Mouse (Mus musculus): ENCODE measurements around the gene Aoc3. TPM values are rescaled to one million over a fixed set of nuclear protein-coding genes. Genes with fewer than 3 reads are reported as not detected.
"Not testable (repeated sequence)": the region's sequence is repeated elsewhere in the genome, so short reads cannot be mapped to it uniquely, and the experiment has no call there.

The Aoc3 gene
- polyA plus RNA-seq, 1 experiment from 2014 or later = 0.06 TPM

DNA sequence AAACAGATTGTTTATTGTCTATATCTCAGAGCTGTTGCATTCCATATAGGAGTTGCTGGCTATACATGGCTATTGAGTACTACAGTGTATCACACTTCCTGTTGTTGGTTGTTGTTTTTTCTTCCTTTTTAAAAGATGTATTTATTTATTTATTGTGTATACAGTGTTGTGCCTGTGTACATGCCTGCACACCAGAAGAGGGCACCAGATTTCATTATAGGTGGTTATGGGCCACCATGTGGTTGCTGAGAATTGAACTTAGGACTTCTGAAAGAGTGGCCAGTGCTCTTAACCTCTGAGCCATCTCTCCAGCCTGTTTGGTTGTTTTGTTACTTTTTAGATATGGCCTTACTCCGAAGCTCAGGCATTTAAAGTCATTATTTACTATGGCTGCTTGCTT is 15.8 kb upstream of the Aoc3 start:
- no peak for DNase-seq (ENCODE audit: low spot score)
- no peak overlapping the region for H3K4me3 ChIP-seq
- peaks cover 20% of the 10 kb centered on the region for H3K36me3 ChIP-seq
- H3K27me3 ChIP-seq (ENCODE audit: insufficient read depth, poor library complexity, severe bottlenecking) = no peaks in the 10 kb centered on the region
- peak overlapping the region; percentile 32; the same call in 1 of the 2 replicates for H3K27ac ChIP-seq
- H3K9me3 ChIP-seq = no peaks in the 10 kb centered on the region
- WGBS = 89% methylated on average over 1 of the region's 1 CpGs
- peaks cover 17% of the 10 kb centered on the region for H3K4me1 ChIP-seq

DNA sequence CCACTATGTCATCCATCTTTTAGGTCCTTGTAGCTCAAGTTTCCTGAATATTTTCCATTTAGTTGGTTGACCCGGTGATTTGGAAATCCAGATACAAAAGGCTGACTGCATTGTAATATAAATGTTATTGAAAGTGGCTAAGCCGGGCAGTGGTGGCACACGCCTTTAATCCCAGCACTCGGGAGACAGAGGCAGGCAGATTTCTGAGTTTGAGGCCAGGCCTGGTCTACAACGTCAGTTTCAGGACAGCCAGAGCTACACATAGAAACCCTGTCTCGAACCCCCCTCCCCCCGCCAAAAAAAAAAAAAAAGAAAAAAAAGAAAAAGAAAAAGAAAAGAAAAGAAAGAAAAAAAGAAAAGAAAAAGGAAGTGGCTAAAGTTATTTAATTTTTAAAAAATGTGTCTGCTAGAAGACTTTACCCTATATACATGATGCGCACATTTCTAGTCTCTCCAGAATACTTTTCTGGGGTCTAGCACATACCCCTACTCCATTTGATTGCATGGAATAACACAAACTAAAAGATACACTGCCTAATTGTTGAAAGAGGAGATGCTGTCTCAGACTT is 15.2 kb upstream of the Aoc3 start:
- peak overlapping the region; percentile 95 for H3K27ac ChIP-seq
- H3K9me3 ChIP-seq = no peaks in the 10 kb centered on the region
- DNase-seq (ENCODE audit: low spot score) = no peak
- WGBS = 77% methylated on average over 8 of the region's 8 CpGs
- H3K4me1 ChIP-seq = peaks cover 17% of the 10 kb centered on the region
- peak overlapping the region; percentile 98 for H3K4me3 ChIP-seq
- H3K27me3 ChIP-seq (ENCODE audit: insufficient read depth, poor library complexity, severe bottlenecking) = no peaks in the 10 kb centered on the region
- H3K36me3 ChIP-seq = peaks cover 26% of the 10 kb centered on the region

DNA sequence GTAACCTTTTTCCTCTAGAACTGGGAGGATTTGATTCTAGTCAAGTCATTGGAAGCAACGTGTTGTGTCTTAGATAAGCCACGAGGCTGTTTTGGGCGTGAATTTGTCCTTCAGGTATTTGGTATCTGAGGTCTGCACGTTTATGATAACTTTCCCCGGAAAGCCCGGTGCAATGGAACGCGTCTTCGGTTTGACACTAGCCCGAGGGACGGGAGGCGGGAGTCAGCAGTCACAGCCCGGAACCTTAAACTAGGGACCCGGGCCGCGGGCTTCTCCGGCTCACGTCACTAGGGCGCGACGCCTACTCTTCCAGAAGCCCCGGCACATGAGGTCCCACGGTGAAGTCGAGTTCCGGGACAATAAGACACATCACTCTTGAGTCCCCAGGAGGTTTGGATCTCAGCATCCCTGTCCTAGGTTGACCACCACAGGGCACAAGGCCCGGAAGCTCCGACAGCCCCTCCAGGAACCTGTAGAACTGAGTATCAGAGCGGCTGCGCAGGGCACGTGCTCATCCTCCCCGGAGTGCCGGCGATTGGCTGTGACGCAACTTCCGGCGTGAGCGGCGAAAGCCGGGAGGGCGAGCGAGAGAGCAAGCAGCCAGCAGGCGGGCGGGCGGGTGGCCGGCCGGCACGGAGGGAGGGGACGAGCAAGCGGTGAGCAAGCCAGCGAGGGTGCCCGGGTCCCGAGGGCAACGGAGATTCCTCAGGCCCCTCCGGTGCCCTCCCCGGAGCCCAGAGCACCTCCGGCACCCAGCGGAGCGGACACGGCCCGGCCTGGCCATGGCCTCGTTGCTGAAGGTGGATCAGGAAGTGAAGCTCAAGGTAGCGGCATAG is 14.5 kb upstream of the Aoc3 start, which contains the start of gene Psme3:
Psme3 (plus strand) TSS at position 549 of the 836 bp plus-strand sequence.
- Histone ChIP-seq H3K4me3 (peak within 1 kb of the TSS; percentile 98), H3K36me3 (peaks cover 33% of the 10 kb centered on the region), H3K9me3 (no peaks in the 10 kb centered on the region), H3K27me3 (ENCODE audit: insufficient read depth, poor library complexity, severe bottlenecking) (no peaks in the 10 kb centered on the region), H3K4me1 (peaks cover 17% of the 10 kb centered on the region), H3K27ac (peak within 1 kb of the TSS; percentile 95)
- DNase-seq (ENCODE audit: low spot score) = peak; percentile 96
- under 1% methylated on average over 62 of the region's 62 CpGs for WGBS

DNA sequence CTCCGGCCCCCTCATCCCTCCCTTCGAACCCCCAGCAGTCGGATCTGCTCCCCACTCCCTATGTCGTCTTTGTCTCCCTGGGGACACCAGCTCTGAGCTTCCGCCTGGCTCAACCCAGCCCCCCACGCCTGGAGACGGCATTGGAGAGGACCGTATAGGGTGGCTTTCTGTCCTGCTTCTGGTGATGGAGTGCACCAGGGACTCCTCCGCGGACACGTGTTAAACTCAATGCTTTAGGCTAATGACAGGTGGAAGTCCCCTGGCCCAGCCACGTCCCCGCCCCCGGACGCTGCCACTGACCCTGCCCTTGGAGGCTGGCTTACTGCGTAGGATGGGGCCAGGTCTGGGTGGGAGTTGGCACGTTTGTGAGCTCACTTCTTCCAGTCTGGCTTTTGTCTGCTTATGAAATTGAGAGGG is 13.9 kb upstream of the Aoc3 start:
- peak overlapping the region; percentile 95 for H3K27ac ChIP-seq
- H3K36me3 ChIP-seq = peaks cover 39% of the 10 kb centered on the region
- WGBS = under 1% methylated on average over 17 of the region's 17 CpGs
- no peaks in the 10 kb centered on the region for H3K27me3 ChIP-seq (ENCODE audit: insufficient read depth, poor library complexity, severe bottlenecking)
- peak overlapping the region; percentile 98 for H3K4me3 ChIP-seq
- no peaks in the 10 kb centered on the region for H3K9me3 ChIP-seq
- DNase-seq (ENCODE audit: low spot score) = peak; percentile 89
- H3K4me1 ChIP-seq = peaks cover 17% of the 10 kb centered on the region

DNA sequence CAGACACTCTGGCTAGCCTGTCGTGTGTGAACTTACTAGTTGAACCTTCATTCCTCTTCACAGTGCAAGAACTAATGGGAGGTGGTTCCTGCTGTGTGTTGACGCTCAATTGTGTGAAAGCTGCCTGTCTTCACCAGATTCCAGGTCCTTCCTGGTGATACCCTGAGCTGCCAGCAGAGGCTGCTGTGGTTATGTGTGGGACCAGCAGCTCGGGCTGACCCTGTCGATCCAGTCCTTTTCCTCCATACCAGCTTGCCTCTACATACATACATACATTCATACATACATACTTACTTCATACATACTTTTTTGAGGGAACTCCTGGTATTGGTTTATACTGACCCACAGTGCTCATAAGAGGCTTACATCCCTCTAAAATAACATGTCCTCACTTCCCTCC is 6.8 kb upstream of the Aoc3 start:
- H3K27me3 ChIP-seq (ENCODE audit: insufficient read depth, poor library complexity, severe bottlenecking) = no peaks in the 10 kb centered on the region
- no peaks in the 10 kb centered on the region for H3K4me1 ChIP-seq
- no peak overlapping the region for H3K27ac ChIP-seq
- H3K36me3 ChIP-seq = peaks cover 79% of the 10 kb centered on the region
- peak; percentile 88 for DNase-seq (ENCODE audit: low spot score)
- no peak overlapping the region for H3K4me3 ChIP-seq
- 25% methylated on average over 4 of the region's 4 CpGs for WGBS
- H3K9me3 ChIP-seq = no peaks in the 10 kb centered on the region

DNA sequence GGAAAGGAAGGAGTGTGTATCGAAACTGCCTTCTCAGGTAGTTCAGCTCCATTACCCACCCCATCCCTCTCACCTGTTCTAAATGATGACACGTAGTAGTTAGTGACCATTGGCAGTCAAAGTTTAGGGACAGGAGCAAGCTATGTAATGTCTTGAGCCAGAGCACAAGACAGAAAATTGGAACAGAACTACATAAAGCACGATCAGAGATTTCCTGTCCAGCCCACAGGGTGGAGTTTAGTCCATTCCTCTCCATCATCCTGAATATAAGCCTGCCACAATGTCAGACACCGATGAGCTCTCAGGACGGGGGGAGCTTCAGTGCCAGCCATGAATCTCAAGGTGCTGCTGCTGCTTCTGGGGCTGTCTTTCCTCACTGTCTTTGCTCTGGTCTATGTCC is 5.6 kb upstream of the Aoc3 start, which contains the start of gene Aoc2:
Aoc2 (plus strand) TSS at position 301 of the 400 bp plus-strand sequence.
- no peaks in the 10 kb centered on the region for H3K27me3 ChIP-seq (ENCODE audit: insufficient read depth, poor library complexity, severe bottlenecking)
- no peaks in the 10 kb centered on the region for H3K4me1 ChIP-seq
- H3K9me3 ChIP-seq = no peaks in the 10 kb centered on the region
- 92% methylated on average over 5 of the region's 5 CpGs for WGBS
- H3K36me3 ChIP-seq = peaks cover 69% of the 10 kb centered on the region
- DNase-seq (ENCODE audit: low spot score) = no peak
- no peak within 1 kb of the TSS for H3K27ac ChIP-seq
- H3K4me3 ChIP-seq = no peak within 1 kb of the TSS

DNA sequence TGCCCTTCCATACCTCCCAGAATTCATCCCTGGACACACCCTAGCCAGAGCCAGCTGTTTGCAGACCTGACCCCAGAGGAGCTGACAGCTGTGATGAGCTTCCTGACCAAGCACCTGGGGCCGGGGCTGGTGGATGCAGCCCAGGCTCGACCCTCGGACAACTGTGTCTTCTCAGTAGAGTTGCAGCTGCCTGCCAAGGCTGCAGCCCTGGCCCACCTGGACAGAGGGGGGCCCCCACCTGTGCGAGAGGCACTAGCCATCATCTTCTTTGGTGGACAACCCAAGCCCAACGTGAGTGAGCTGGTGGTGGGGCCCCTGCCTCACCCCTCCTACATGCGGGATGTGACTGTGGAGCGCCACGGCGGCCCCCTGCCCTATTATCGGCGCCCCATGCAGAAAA is 5.2 kb upstream of the Aoc3 start:
- H3K27me3 ChIP-seq (ENCODE audit: insufficient read depth, poor library complexity, severe bottlenecking); H3K27ac ChIP-seq; H3K4me3 ChIP-seq; H3K4me1 ChIP-seq; DNase-seq (ENCODE audit: low spot score); H3K9me3 ChIP-seq: not testable (repeated sequence)
- WGBS = 91% methylated on average over 11 of the region's 11 CpGs
- peaks cover 64% of the 10 kb centered on the region for H3K36me3 ChIP-seq

DNA sequence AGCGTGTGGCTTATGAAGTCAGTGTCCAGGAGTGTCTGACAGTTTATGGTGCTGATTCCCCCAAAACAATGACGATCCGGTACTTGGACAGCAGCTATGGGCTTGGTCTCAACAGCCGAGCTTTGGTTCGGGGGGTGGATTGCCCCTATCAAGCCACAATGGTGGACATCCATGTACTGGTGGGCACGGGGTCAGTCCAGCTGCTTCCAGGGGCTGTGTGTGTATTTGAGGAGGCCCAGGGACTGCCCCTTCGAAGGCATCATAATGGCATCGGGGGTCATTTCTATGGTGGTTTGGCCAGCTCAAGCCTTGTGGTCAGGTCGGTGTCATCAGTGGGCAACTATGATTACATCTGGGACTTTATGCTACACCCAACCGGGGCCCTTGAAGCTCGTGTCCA is 4.3 kb upstream of the Aoc3 start:
- H3K27ac ChIP-seq = no peak overlapping the region
- H3K4me3 ChIP-seq = no peak overlapping the region
- no peak for DNase-seq (ENCODE audit: low spot score)
- 80% methylated on average over 11 of the region's 11 CpGs for WGBS
- H3K27me3 ChIP-seq (ENCODE audit: insufficient read depth, poor library complexity, severe bottlenecking) = no peaks in the 10 kb centered on the region
- H3K9me3 ChIP-seq = no peaks in the 10 kb centered on the region
- peaks cover 55% of the 10 kb centered on the region for H3K36me3 ChIP-seq
- peaks cover 6% of the 10 kb centered on the region; the same call in 1 of the 2 replicates for H3K4me1 ChIP-seq

DNA sequence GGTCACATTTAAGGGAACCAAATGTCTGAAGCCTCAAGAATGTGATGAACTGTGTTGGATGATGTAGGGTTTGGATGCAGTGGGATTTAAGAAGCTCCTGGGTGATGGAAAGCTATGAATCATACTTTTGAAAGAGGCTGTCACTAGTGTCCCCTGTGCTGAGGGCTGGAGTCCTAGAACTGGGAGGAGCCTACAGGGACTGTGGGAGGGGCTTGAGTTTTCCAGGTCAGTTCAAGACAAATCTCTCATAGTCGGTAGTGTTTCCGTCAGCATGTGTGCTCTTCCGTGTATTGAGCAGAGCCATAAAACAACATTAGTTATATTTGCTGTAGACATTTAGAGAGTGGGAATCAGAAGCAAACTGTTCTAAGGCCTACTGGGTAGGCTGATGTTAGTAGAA is 3.1 kb upstream of the Aoc3 start:
- H3K36me3 ChIP-seq = peaks cover 43% of the 10 kb centered on the region
- no peak overlapping the region for H3K27ac ChIP-seq
- no peaks in the 10 kb centered on the region for H3K9me3 ChIP-seq
- H3K27me3 ChIP-seq (ENCODE audit: insufficient read depth, poor library complexity, severe bottlenecking) = no peaks in the 10 kb centered on the region
- H3K4me1 ChIP-seq = peaks cover 6% of the 10 kb centered on the region; the same call in 1 of the 2 replicates
- no peak overlapping the region for H3K4me3 ChIP-seq
- DNase-seq (ENCODE audit: low spot score) = no peak
- WGBS = 48% methylated on average over 3 of the region's 3 CpGs

DNA sequence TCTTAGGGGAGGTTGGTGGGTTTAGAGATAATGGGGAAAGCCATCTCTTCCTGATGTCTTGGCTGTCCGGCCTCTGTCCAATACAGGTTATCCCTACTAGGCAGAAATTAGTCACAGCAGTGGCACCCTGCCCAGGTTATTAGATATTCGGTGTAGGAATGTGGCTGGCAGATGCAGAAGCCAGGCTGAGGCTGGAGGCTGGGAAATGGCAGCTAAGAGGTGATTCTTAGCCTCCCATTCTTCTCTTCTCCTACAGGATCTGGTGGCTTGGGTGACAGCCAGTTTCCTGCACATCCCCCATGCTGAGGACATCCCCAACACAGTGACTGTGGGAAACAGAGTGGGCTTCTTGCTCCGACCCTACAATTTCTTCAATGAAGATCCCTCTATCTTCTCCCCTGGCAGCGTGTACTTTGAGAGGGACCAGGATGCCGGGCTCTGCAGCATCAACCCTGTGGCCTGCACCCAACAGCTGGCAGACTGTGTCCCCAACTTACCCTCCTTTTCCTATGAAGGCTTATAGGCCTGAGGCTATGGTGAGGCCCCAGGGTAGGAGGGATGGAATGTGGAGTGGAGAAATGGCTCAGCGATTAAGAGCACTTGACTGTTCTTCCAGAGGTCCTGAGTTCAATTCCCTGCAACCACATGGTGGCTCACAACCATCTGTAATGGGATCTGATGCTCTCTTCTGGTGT is 1.3 kb upstream of the Aoc3 start:
- 80% methylated on average over 6 of the region's 6 CpGs for WGBS
- no peaks in the 10 kb centered on the region for H3K27me3 ChIP-seq (ENCODE audit: insufficient read depth, poor library complexity, severe bottlenecking)
- 0 out of 2 replicates have a peak overlapping the region, but pooled peaks have one; percentile 3 for H3K27ac ChIP-seq
- no peaks in the 10 kb centered on the region for H3K9me3 ChIP-seq
- no peak overlapping the region for H3K4me3 ChIP-seq
- H3K4me1 ChIP-seq = peaks cover 11% of the 10 kb centered on the region
- peaks cover 25% of the 10 kb centered on the region for H3K36me3 ChIP-seq
- DNase-seq (ENCODE audit: low spot score) = no peak

DNA sequence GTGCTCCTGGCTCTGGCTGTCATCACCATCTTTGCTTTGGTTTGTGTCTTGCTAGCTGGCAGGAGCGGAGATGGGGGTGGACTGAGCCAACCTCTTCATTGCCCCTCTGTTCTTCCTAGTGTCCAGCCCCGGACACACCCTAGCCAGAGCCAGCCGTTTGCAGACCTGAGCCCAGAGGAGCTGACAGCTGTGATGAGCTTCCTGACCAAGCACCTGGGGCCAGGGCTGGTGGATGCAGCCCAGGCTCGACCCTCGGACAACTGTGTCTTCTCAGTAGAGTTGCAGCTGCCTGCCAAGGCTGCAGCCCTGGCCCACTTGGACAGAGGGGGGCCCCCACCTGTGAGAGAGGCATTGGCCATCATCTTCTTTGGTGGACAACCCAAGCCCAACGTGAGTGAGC is 556 bp downstream of the Aoc3 start:
- 71% methylated on average over 6 of the region's 6 CpGs for WGBS
- Histone ChIP-seq H3K4me1 (peaks cover 18% of the 10 kb centered on the region), H3K4me3 (0 out of 2 replicates have a peak overlapping the region, but pooled peaks have one; percentile 8)
- DNase-seq (ENCODE audit: low spot score); H3K27ac ChIP-seq; H3K27me3 ChIP-seq (ENCODE audit: insufficient read depth, poor library complexity, severe bottlenecking); H3K36me3 ChIP-seq; H3K9me3 ChIP-seq: not testable (repeated sequence)

DNA sequence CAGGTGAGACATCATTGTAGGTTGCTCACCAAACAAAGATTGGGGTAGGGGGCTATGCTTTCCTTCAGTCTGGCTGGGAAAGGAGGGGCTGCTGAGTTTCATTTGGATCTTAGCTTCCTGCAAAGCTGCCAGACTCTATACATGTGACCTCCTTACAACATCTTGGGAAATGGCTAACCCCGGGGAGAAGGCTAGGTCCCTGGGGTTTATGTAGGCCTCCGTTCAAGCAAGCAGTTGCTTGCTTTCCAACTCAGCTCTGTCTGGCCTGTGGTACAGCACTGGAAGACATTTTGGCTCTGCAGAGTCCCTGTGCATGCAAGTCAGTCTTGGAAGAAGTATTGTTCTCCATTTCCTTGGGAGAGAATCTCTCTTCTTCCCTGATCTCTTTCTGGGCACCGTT is 2.1 kb downstream of the Aoc3 start:
- H3K9me3 ChIP-seq = no peaks in the 10 kb centered on the region
- H3K27ac ChIP-seq = no peak overlapping the region

DNA sequence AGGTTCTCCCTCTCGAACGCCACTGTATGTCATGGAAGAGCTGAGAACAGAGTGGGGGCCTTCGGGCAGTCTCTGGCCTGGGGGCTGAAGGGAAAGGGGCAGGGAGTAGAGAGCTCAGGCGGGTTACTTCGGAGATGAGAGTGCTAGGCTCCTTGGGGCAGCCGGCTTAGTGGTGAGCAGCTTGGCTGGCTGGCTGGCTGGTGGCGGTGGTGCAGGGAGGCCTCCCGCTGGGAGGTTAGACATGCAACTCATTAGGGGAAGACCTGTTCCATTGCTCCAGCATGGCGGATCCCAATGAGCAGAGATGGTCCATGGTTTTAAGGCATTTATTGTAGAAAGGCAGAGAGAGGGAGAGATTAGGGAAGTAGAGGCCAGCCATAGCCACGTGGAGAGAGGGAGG is 3.6 kb downstream of the Aoc3 start:
- 41% methylated on average over 10 of the region's 10 CpGs for WGBS
- Histone ChIP-seq H3K27ac (no peak overlapping the region), H3K27me3 (ENCODE audit: insufficient read depth, poor library complexity, severe bottlenecking) (no peaks in the 10 kb centered on the region), H3K9me3 (no peaks in the 10 kb centered on the region), H3K4me3 (no peak overlapping the region), H3K36me3 (no peaks in the 10 kb centered on the region), H3K4me1 (peaks cover 29% of the 10 kb centered on the region)
- DNase-seq (ENCODE audit: low spot score) = no peak

More for the DNA sequence above, 2.1 kb downstream of the Aoc3 start:
- WGBS = 82% methylated on average over 3 of the region's 3 CpGs
- Histone ChIP-seq H3K36me3 (no peaks in the 10 kb centered on the region), H3K4me1 (peaks cover 22% of the 10 kb centered on the region), H3K4me3 (no peak overlapping the region), H3K27me3 (ENCODE audit: insufficient read depth, poor library complexity, severe bottlenecking) (no peaks in the 10 kb centered on the region)
- DNase-seq (ENCODE audit: low spot score) = no peak

All from heart, embryonic 10.5 days (tissue).